Mouse (Mus musculus): ENCODE measurements around the gene Vmn2r6. TPM values are rescaled to one million over a fixed set of nuclear protein-coding genes. Genes with fewer than 3 reads are reported as not detected.
"Not testable (repeated sequence)": the region's sequence is repeated elsewhere in the genome, so short reads cannot be mapped to it uniquely, and the experiment has no call there.

Gene Vmn2r6
- total RNA-seq (2012; rRNA removed) (not detected in 2 replicates), total RNA-seq (2014; rRNA removed) (not detected in 2 replicates), polyA plus RNA-seq (2012; ENCODE audit: insufficient read length, low read depth) (not detected in 2 replicates)

- H3K4me3 ChIP-seq (replicated peaks in 1 of 3; ENCODE audit: low read depth in 2 of 3, low read length in 2 of 3, poor library complexity in 1 of 3); in situ Hi-C loops (cut with MboI; ENCODE audit: low pct_ligation_motif_present, low pct_unique_long_range_greater_than_20kb, low sequenced_read_pairs); H3K27ac ChIP-seq (ENCODE audit: insufficient read depth, low read depth); H3K9ac ChIP-seq (ENCODE audit: insufficient read depth, low read depth); H3K36me3 ChIP-seq (replicated peaks in 1 of 2; ENCODE audit: control insufficient read depth in 1 of 2, insufficient read depth in 1 of 2, low read length in 1 of 2); H3K9me3 ChIP-seq (replicated peaks; ENCODE audit: low read length); DNase-seq (ENCODE audit: extremely low read depth); dilution Hi-C loops (cut with MboI; ENCODE audit: extremely low pct_ligation_motif_present, extremely low pct_unique_long_range_greater_than_20kb, low sequenced_read_pairs); H3K27me3 ChIP-seq (replicated peaks); H3K4me1 ChIP-seq (ENCODE audit: control insufficient read depth in 1 of 2, insufficient read depth in 2 of 2); H3K4me2 ChIP-seq (ENCODE audit: insufficient read depth, low read depth, poor library complexity, severe bottlenecking); H3K79me2 ChIP-seq (replicated peaks; ENCODE audit: control insufficient read depth, extremely low read depth, insufficient read depth, poor library complexity, severe bottlenecking): not testable (repeated sequence)
Measured at GRCm38 (mm10) chr3:64565730-64566129, at the start of gene Vmn2r6. TSS of gene Vmn2r6 (minus strand) at chr3:64565830.

DNA sequence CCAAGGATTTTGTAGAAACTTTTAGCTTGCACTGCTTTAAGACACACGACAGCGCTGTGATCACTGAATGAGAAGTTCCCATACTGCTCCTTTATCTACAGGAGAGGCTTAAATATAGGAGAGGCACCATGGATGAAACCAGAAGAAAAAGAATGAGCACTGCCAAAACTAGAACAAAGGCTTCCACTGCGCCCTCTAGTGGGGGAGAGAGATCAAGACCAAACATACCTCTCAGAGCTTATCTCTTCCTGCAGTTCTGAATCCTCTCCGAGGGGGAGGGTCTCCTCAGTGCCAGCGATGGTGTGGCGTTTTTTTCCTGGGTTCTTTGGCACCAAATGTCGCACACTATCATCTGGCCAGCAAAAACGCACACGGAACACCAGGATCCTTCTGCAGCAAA lies 22.0 kb upstream of the Vmn2r6 start:
- in situ Hi-C loops (cut with MboI; ENCODE audit: low pct_ligation_motif_present, low pct_unique_long_range_greater_than_20kb, low sequenced_read_pairs) = no loop called here
- Histone ChIP-seq H3K9me3 (replicated peaks; ENCODE audit: low read length) (no peaks in the 10 kb centered on the region), H3K9ac (ENCODE audit: insufficient read depth, low read depth) (no peak overlapping the region), H3K27ac (ENCODE audit: insufficient read depth, low read depth) (no peak overlapping the region), H3K27me3 (replicated peaks) (no peaks in the 10 kb centered on the region), H3K4me2 (ENCODE audit: insufficient read depth, low read depth, poor library complexity, severe bottlenecking) (no peak overlapping the region), H3K36me3 (replicated peaks in 1 of 2; ENCODE audit: control insufficient read depth in 1 of 2, insufficient read depth in 1 of 2, low read length in 1 of 2) (no peaks in the 10 kb centered on the region), H3K4me3 (replicated peaks in 1 of 3; ENCODE audit: low read depth in 2 of 3, low read length in 2 of 3, poor library complexity in 1 of 3) (no peak overlapping the region), H3K79me2 (replicated peaks; ENCODE audit: control insufficient read depth, extremely low read depth, insufficient read depth, poor library complexity, severe bottlenecking) (no peaks in the 10 kb centered on the region), H3K4me1 (ENCODE audit: control insufficient read depth in 1 of 2, insufficient read depth in 2 of 2) (no peaks in the 10 kb centered on the region)
- DNase-seq (ENCODE audit: extremely low read depth) = peak; percentile 28
- no peak for TF ChIP-seq ZC3H11A (IDR thresholded peaks at IDR 0.05; ENCODE audit: low read depth, low read length)
- peak; percentile 0 for TF ChIP-seq RAD21 (IDR thresholded peaks at IDR 0.05; ENCODE audit: low read depth, low read length)
- TF ChIP-seq MAFK (IDR thresholded peaks at IDR 0.05; ENCODE audit: insufficient replicate concordance, low read length) = no peak
- TF ChIP-seq SIN3A (IDR thresholded peaks at IDR 0.05; ENCODE audit: low read length) = no peak
- no peak for TF ChIP-seq USF2 (conservative IDR thresholded peaks at IDR 0.05; ENCODE audit: low read depth, low read length)
- TF ChIP-seq BHLHE40 (IDR thresholded peaks at IDR 0.05; ENCODE audit: low read depth, low read length) = no peak
- no peak for TF ChIP-seq CHD1 (IDR thresholded peaks at IDR 0.05; ENCODE audit: low read depth, low read length)
- no peak for TF ChIP-seq GABPA (IDR thresholded peaks at IDR 0.05; ENCODE audit: insufficient replicate concordance, low read depth, low read length)
- TF ChIP-seq CTCF (conservative IDR thresholded peaks at IDR 0.05 in 1 of 2, IDR thresholded peaks at IDR 0.05 in 1 of 2; ENCODE audit: low read depth in 2 of 2, low read length in 2 of 2) = peak in 1 of 2 experiments; percentile 43; a peak in 2 of 4 replicates
- no peak for TF ChIP-seq MYC (IDR thresholded peaks at IDR 0.05; ENCODE audit: low read depth, low read length)
- no peak for TF ChIP-seq E2F4 (IDR thresholded peaks at IDR 0.05; ENCODE audit: insufficient replicate concordance, low read depth, low read length)
- no peak for TF ChIP-seq NELFE (IDR thresholded peaks at IDR 0.05; ENCODE audit: low read depth, low read length)
- TF ChIP-seq JUN (IDR thresholded peaks at IDR 0.05; ENCODE audit: insufficient read depth, low read depth, low read length) = no peak
- TF ChIP-seq MEF2A (IDR thresholded peaks at IDR 0.05; ENCODE audit: borderline replicate concordance, low read depth, low read length) = no peak
- peak; percentile 4; the same call in 1 of the 2 replicates for TF ChIP-seq SMC3 (IDR thresholded peaks at IDR 0.05; ENCODE audit: low read depth, low read length)
- no peak for TF ChIP-seq POLR2A (IDR thresholded peaks at IDR 0.05; ENCODE audit: low read depth, low read length)
- dilution Hi-C loops (cut with MboI; ENCODE audit: extremely low pct_ligation_motif_present, extremely low pct_unique_long_range_greater_than_20kb, low sequenced_read_pairs) = no loop called here

DNA sequence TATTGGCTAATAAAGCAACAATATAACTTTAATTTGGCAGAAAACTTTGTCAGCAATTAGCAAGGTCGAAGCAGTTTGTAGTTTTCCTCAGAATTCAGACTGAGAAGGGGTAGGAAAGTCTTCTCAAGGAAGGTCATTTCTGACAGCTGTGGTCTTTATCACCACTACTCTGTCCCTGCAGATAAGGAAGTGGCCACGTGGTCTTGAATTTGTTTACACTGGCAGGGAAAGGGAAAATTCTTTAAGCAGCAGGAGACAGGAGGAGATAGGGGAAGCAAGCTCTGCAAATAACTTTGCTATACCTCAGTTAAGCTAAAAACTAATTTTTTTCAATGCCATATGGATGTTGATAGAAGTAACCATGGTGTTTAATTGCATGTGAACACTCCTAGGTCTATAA lies 3.2 kb upstream of the Vmn2r6 start:
- H3K27me3 ChIP-seq (replicated peaks); H3K79me2 ChIP-seq (replicated peaks; ENCODE audit: control insufficient read depth, extremely low read depth, insufficient read depth, poor library complexity, severe bottlenecking); H3K4me3 ChIP-seq (replicated peaks in 1 of 3; ENCODE audit: low read depth in 2 of 3, low read length in 2 of 3, poor library complexity in 1 of 3); H3K4me2 ChIP-seq (ENCODE audit: insufficient read depth, low read depth, poor library complexity, severe bottlenecking); H3K9me3 ChIP-seq (replicated peaks; ENCODE audit: low read length); DNase-seq (ENCODE audit: extremely low read depth); in situ Hi-C loops (cut with MboI; ENCODE audit: low pct_ligation_motif_present, low pct_unique_long_range_greater_than_20kb, low sequenced_read_pairs); H3K4me1 ChIP-seq (ENCODE audit: control insufficient read depth in 1 of 2, insufficient read depth in 2 of 2); H3K36me3 ChIP-seq (replicated peaks in 1 of 2; ENCODE audit: control insufficient read depth in 1 of 2, insufficient read depth in 1 of 2, low read length in 1 of 2); H3K27ac ChIP-seq (ENCODE audit: insufficient read depth, low read depth); dilution Hi-C loops (cut with MboI; ENCODE audit: extremely low pct_ligation_motif_present, extremely low pct_unique_long_range_greater_than_20kb, low sequenced_read_pairs); H3K9ac ChIP-seq (ENCODE audit: insufficient read depth, low read depth): not testable (repeated sequence)

GRCm38 (mm10) chr3:64523585-64523984 lies 42.0 kb downstream of the Vmn2r6 start:
- H3K9me3 ChIP-seq (replicated peaks; ENCODE audit: low read length); dilution Hi-C loops (cut with MboI; ENCODE audit: extremely low pct_ligation_motif_present, extremely low pct_unique_long_range_greater_than_20kb, low sequenced_read_pairs); in situ Hi-C loops (cut with MboI; ENCODE audit: low pct_ligation_motif_present, low pct_unique_long_range_greater_than_20kb, low sequenced_read_pairs); H3K36me3 ChIP-seq (replicated peaks in 1 of 2; ENCODE audit: control insufficient read depth in 1 of 2, insufficient read depth in 1 of 2, low read length in 1 of 2); H3K4me3 ChIP-seq (replicated peaks in 1 of 3; ENCODE audit: low read depth in 2 of 3, low read length in 2 of 3, poor library complexity in 1 of 3); H3K4me1 ChIP-seq (ENCODE audit: control insufficient read depth in 1 of 2, insufficient read depth in 2 of 2); DNase-seq (ENCODE audit: extremely low read depth); H3K9ac ChIP-seq (ENCODE audit: insufficient read depth, low read depth); H3K4me2 ChIP-seq (ENCODE audit: insufficient read depth, low read depth, poor library complexity, severe bottlenecking); H3K27ac ChIP-seq (ENCODE audit: insufficient read depth, low read depth); H3K27me3 ChIP-seq (replicated peaks); H3K79me2 ChIP-seq (replicated peaks; ENCODE audit: control insufficient read depth, extremely low read depth, insufficient read depth, poor library complexity, severe bottlenecking): not testable (repeated sequence)
